Mouse (Mus musculus) urinary bladder, postnatal 4 days (tissue): Measurements from ENCODE around the gene Irf8.

Experiments used
- DNase-seq, 2 experiments: peaks; one replicate each; pipeline ENCODE4 v3.0.0; 2021 to 2022; ENCODE audit warnings: low spot score in 2 of 2

Irf8 gene

GRCm38 (mm10) chr8:120751226-120752081, 15.3 kb downstream of the Irf8 start:
- DNase-seq: no peak

GRCm38 (mm10) chr8:120752082-120752452, 15.9 kb downstream of the Irf8 start:
- peak; percentile 75 to 76 for DNase-seq

- DNase-seq: no peak
Measured at GRCm38 (mm10) chr8:120753476-120753875, 17.3 kb downstream of the Irf8 start.

GRCm38 (mm10) chr8:120755306-120756297, 19.4 kb downstream of the Irf8 start:
- DNase-seq: no peak

GRCm38 (mm10) chr8:120758005-120758404, 21.8 kb downstream of the Irf8 start:
- no peak for DNase-seq

GRCm38 (mm10) chr8:120759847-120760246, 23.7 kb downstream of the Irf8 start:
- DNase-seq: no peak

GRCm38 (mm10) chr8:120760341-120761215, 24.4 kb downstream of the Irf8 start:
- no peak for DNase-seq

GRCm38 (mm10) chr8:120763267-120763666, 27.1 kb downstream of the Irf8 start:
- no peak for DNase-seq

GRCm38 (mm10) chr8:120764638-120765037, 28.5 kb downstream of the Irf8 start:
- no peak for DNase-seq

GRCm38 (mm10) chr8:120766622-120767021, 30.5 kb downstream of the Irf8 start:
- no peak for DNase-seq

GRCm38 (mm10) chr8:120768454-120769218, 32.5 kb downstream of the Irf8 start:
- DNase-seq: no peak

GRCm38 (mm10) chr8:120777184-120777583, 41.0 kb downstream of the Irf8 start:
- DNase-seq: no peak

GRCm38 (mm10) chr8:120777732-120778131, 41.6 kb downstream of the Irf8 start:
- no peak for DNase-seq

- no peak for DNase-seq
Measured at GRCm38 (mm10) chr8:120779106-120779505, 42.9 kb downstream of the Irf8 start.

GRCm38 (mm10) chr8:120783781-120784180, 47.6 kb downstream of the Irf8 start:
- no peak for DNase-seq

GRCm38 (mm10) chr8:120786753-120787152, 50.6 kb downstream of the Irf8 start:
- no peak for DNase-seq

GRCm38 (mm10) chr8:120787631-120788030, 51.5 kb downstream of the Irf8 start:
- no peak for DNase-seq

GRCm38 (mm10) chr8:120792710-120793109, 56.6 kb downstream of the Irf8 start:
- no peak for DNase-seq

- peak; percentile 76 to 86 for DNase-seq
Measured at GRCm38 (mm10) chr8:120795944-120796635, 59.9 kb downstream of the Irf8 start.
